Mouse (Mus musculus) forebrain, embryonic 15.5 days (tissue): Measurements from ENCODE around the gene Chrm3. TPM values are rescaled to one million over a fixed set of nuclear protein-coding genes. Genes with fewer than 3 reads are reported as not detected.

Experiments
- ATAC-seq: fragments of 200-750 bp; cut with Nextera tagmentation; replicated peaks from 2 replicates; pipeline ENCODE4 v1.8.0; 2017; ENCODE audit warnings: mild to moderate bottlenecking, moderate TSS enrichment, moderate library complexity
- H3K27ac ChIP-seq: fragments of 300-500 bp; sonication (generic); replicated peaks from 2 replicates; pipeline ENCODE4 v1.5.1; 2015; ENCODE audit warnings: mild to moderate bottlenecking, inconsistent platforms
- H3K27me3 ChIP-seq: fragments of 300-500 bp; sonication (generic); 2 replicates; pipeline ENCODE4 v1.6.1; 2015; ENCODE audit warnings: inconsistent platforms
- H3K36me3 ChIP-seq: fragments of 300-500 bp; sonication (generic); 2 replicates; pipeline ENCODE4 v1.6.1; 2015; ENCODE audit warnings: mild to moderate bottlenecking, inconsistent platforms
- H3K4me1 ChIP-seq: fragments of 300-500 bp; sonication (generic); 2 replicates; pipeline ENCODE4 v1.6.1; 2015; ENCODE audit warnings: inconsistent platforms
- H3K4me2 ChIP-seq: fragments of 300-500 bp; sonication (generic); replicated peaks from 2 replicates; pipeline ENCODE4 v1.6.1; 2015; ENCODE audit warnings: mild to moderate bottlenecking, inconsistent platforms
- H3K4me3 ChIP-seq: fragments of 300-500 bp; sonication (generic); 2 replicates; pipeline ENCODE4 v1.5.1; 2015; ENCODE audit warnings: mild to moderate bottlenecking, inconsistent platforms
- H3K9ac ChIP-seq: fragments of 300-500 bp; sonication (generic); replicated peaks from 2 replicates; pipeline ENCODE4 v1.6.1; 2015; ENCODE audit warnings: mild to moderate bottlenecking, inconsistent platforms
- H3K9me3 ChIP-seq: fragments of 300-500 bp; sonication (generic); 2 replicates; pipeline ENCODE4 v1.6.1; 2016; ENCODE audit warnings: inconsistent platforms
- WGBS: fragments of 180-500 bp; shearing (Covaris S2); methylation state at CpG from one replicate; pipeline ENCODE4 v1.1.7; 2015; ENCODE audit warnings: mixed read lengths; 5-methylcytosine and 5-hydroxymethylcytosine counted together
- polyA plus RNA-seq: library from polyadenylated mRNA; unstranded; fragments of >200 nt; fragmentation: Nextera tagmentation; extraction: Ambion mirVana; gene quantifications from 2 replicates; pipeline ENCODE4 v1.2.1, GENCODE M21; 2015

The Chrm3 gene
- polyA plus RNA-seq, 1 experiment from 2014 or later: 1.9 TPM

DNA sequence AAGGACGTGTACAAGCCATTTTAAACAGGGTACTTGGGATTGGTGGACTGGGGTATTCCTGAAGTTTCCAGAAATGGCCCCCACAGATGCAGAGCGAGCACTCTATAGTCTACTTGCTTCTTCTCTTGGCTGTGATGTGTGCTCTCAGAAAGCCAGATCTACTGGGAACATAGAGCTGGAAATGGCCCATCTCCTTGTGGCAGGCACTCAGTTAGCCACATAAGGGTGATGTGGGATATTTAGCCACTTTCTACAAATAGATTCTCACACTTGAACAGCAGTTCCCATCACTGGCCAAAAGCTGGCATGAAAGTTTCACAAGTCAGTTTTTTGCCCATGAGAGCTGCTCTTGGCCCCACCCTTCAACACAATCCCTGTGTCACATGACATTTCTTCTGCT, 65.5 kb downstream of the Chrm3 start:
- no peak overlapping the region for H3K9ac ChIP-seq
- no peaks in the 10 kb centered on the region for H3K36me3 ChIP-seq
- H3K4me2 ChIP-seq: no peak overlapping the region
- 80% methylated on average over 2 of the region's 2 CpGs for WGBS
- H3K27me3 ChIP-seq: no peaks in the 10 kb centered on the region
- no peak for ATAC-seq
- no peak overlapping the region for H3K27ac ChIP-seq
- no peaks in the 10 kb centered on the region for H3K4me1 ChIP-seq
- H3K9me3 ChIP-seq: no peaks in the 10 kb centered on the region
- no peak overlapping the region for H3K4me3 ChIP-seq

DNA sequence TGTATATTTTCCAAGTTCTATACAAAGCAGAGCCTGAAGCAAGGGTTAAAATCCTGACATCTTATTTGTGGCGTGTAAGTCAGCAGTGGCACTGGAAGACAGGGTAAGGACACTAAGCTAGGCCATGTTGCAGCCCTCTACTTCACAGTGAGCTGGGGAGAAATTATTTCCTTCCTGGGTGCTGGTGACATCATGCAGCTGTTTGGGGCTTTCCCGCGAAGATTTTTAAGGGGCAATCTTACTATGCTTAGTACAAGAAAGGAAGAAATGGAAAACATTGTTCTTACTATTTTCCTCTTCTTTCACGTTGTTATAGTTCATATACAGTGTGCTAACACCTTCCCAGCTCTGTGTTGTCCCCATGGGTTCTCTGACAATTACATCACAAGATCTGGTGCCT, 76.3 kb downstream of the Chrm3 start:
- H3K4me1 ChIP-seq: no peaks in the 10 kb centered on the region
- H3K9ac ChIP-seq: no peak overlapping the region
- 84% methylated on average over 4 of the region's 4 CpGs for whole genome bisulfite sequencing
- H3K27ac ChIP-seq: no peak overlapping the region
- H3K36me3 ChIP-seq: no peaks in the 10 kb centered on the region
- no peaks in the 10 kb centered on the region for H3K9me3 ChIP-seq
- no peak overlapping the region for H3K4me3 ChIP-seq
- no peaks in the 10 kb centered on the region for H3K27me3 ChIP-seq
- H3K4me2 ChIP-seq: no peak overlapping the region
- ATAC-seq: no peak

DNA sequence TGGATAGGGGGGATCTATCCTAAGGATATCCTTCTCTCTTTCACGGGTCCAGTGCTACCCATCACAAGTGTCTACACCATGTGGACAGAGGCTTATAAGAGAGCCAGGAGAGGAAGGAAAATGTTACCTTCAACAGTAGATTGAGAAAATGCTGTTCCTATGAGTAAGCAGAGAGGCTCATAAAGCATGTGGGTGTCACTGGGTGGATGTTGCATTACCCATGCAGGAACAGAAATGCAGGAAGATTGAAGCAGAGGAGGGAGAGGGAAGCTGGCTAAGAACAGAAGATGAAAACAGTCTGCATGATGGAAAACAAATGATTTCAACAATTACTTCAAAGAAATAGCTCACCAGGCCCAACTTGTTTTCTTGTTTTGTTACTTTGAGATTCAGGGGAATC, 85.7 kb downstream of the Chrm3 start:
- Histone ChIP-seq H3K27me3 (no peaks in the 10 kb centered on the region), H3K27ac (no peak overlapping the region), H3K4me2 (no peak overlapping the region), H3K4me3 (no peak overlapping the region), H3K9me3 (no peaks in the 10 kb centered on the region), H3K4me1 (no peaks in the 10 kb centered on the region), H3K36me3 (no peaks in the 10 kb centered on the region), H3K9ac (no peak overlapping the region)
- WGBS: 80% methylated on average over 1 of the region's 1 CpGs
- no peak for ATAC-seq

DNA sequence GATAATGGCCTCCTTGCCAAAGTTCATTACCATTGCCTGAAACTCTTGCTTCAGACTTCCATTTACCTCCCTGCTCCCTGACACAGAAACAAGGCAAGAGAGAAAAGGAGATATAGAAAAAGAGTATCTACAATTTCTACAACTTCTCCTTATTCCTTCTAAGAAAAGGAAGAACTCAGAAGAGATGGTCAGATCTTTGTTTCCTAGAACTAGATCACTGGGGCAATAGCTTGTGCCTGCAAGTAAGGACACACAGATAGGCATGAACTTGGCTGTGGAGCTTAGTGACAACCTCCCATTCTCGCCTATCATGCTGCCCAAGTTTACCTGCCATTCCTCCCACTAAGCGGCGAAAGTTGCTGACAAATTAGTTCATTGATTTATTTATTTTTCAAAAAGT, 96.9 kb downstream of the Chrm3 start:
- Histone ChIP-seq H3K9me3 (no peaks in the 10 kb centered on the region), H3K4me2 (no peak overlapping the region), H3K27me3 (no peaks in the 10 kb centered on the region), H3K4me1 (no peaks in the 10 kb centered on the region), H3K9ac (no peak overlapping the region), H3K36me3 (no peaks in the 10 kb centered on the region), H3K4me3 (no peak overlapping the region), H3K27ac (no peak overlapping the region)
- WGBS: 88% methylated on average over 3 of the region's 3 CpGs
- no peak for ATAC-seq

DNA sequence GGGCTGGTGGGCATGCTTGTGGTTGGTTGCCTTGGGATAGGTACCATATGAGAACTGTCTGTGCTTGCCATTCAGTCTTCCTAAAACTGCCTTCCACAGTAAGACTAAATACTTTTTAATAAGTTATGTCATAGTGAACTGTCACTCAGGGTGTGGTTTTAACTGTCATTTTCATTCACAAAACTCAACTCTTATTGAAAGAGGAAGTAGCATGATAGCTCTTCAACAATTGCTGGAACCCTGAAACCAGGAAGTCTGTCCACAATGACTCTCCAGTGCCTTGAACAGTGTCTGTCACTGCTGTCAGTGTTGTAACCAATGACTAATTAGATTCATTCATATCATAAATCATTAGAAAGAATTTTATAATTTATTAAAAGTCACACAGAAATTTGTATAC, 107.6 kb downstream of the Chrm3 start:
- Histone ChIP-seq H3K9ac (no peak overlapping the region), H3K4me3 (no peak overlapping the region), H3K4me2 (no peak overlapping the region), H3K36me3 (no peaks in the 10 kb centered on the region), H3K9me3 (no peaks in the 10 kb centered on the region), H3K27ac (no peak overlapping the region), H3K4me1 (no peaks in the 10 kb centered on the region), H3K27me3 (no peaks in the 10 kb centered on the region)
- ATAC-seq: no peak

DNA sequence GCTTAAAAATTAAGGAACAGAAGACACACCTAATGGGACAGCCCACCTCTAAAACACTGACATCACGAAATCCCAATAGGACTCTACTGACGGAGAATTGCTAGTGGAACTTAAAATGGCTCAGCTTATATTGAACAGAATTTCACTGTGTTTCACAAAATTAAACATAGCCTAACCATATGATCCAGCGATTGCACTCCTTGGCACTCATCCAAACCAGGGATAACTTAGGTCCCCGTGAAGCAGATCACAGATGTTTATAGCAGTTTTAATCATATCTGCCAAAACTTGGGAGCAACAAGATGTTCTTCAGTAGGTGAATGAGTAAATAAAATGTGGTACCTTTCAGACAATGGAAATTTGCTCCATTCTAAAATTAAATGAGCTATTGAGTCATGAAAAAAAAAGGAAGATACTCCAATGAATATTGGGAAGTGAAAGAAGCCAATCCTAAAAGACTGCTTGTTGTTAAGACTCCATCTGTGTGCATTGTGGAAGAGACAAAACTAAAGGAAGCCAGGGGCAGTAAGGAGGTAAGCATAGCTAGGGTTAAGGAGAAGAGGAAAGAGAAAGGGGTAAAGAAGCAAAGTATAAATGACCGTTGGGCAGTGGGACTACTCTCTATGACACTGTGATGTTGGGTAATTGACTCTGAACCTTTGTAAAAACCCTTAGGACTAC, 109.0 kb downstream of the Chrm3 start:
- no peak overlapping the region for H3K27ac ChIP-seq
- H3K4me2 ChIP-seq: no peak overlapping the region
- H3K9ac ChIP-seq: no peak overlapping the region
- WGBS: 78% methylated on average over 5 of the region's 5 CpGs
- no peak for ATAC-seq
- H3K4me3 ChIP-seq: no peak overlapping the region
- H3K27me3 ChIP-seq: no peaks in the 10 kb centered on the region
- H3K36me3 ChIP-seq: no peaks in the 10 kb centered on the region
- H3K9me3 ChIP-seq: no peaks in the 10 kb centered on the region
- no peaks in the 10 kb centered on the region for H3K4me1 ChIP-seq

DNA sequence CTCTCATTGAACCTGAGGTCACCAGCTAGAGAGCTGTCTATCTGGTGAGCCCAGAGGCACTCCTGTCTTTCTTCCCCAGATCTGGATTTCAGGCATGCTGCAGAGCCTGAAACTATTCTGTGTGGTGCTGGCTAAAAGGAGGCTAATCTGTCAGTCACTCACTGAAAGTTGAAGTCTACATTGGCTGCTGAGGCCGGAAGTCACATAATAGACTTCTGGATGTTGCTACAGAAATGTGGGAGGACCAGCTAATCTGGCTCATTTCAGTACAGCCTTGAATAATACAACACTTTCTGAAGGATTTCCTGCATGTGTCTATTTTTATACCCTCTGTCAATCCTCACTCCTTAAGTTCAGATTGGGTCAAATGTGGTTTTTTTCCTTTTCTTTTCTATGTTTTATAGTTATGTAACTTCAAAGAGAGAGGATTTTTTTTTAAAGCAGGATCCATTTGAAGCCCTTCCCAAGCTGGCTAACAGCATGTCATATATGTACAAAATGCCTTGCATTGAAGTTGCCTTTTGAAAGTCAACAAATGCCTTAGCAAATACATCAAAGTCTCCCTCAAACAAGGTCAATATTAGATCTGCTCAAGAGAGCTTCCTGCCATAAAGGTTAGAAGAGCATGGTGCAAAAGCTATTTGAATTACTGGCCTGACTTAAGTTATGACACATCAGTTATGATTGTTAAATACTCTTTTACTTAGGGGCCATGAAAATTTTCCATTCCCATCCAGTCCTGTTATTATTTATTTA, 116.2 kb downstream of the Chrm3 start:
- ATAC-seq: no peak
- H3K4me2 ChIP-seq: no peak overlapping the region
- 68% methylated on average over 1 of the region's 1 CpGs for WGBS
- H3K9me3 ChIP-seq: no peaks in the 10 kb centered on the region
- H3K4me1 ChIP-seq: no peaks in the 10 kb centered on the region
- H3K9ac ChIP-seq: no peak overlapping the region
- no peak overlapping the region for H3K27ac ChIP-seq
- no peak overlapping the region for H3K4me3 ChIP-seq
- no peaks in the 10 kb centered on the region for H3K27me3 ChIP-seq
- H3K36me3 ChIP-seq: no peaks in the 10 kb centered on the region

DNA sequence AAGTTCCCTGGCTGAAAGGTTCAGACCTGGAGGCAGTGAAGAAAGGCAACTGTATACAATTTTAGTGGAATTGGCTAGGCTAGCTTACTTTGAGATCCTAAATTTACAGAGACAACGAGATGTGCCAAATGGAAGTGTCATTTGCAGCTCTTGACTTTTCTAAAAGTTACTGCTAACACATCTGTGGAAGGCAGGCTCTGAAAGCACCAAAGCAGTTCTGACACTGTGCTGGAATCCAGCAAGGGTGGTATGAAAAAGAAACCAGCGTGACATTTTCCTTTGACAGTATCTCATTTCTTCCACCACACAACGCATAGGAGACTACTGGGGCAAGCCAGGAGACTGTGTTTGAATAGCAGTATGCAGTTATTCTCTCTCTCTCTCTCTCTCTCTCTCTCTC, 120.4 kb downstream of the Chrm3 start:
- no peak for ATAC-seq
- no peak overlapping the region for H3K4me3 ChIP-seq
- H3K9me3 ChIP-seq: no peaks in the 10 kb centered on the region
- H3K27ac ChIP-seq: no peak overlapping the region
- WGBS: 93% methylated on average over 3 of the region's 3 CpGs
- H3K9ac ChIP-seq: no peak overlapping the region
- H3K27me3 ChIP-seq: no peaks in the 10 kb centered on the region
- no peaks in the 10 kb centered on the region for H3K36me3 ChIP-seq
- no peaks in the 10 kb centered on the region for H3K4me1 ChIP-seq
- H3K4me2 ChIP-seq: no peak overlapping the region

DNA sequence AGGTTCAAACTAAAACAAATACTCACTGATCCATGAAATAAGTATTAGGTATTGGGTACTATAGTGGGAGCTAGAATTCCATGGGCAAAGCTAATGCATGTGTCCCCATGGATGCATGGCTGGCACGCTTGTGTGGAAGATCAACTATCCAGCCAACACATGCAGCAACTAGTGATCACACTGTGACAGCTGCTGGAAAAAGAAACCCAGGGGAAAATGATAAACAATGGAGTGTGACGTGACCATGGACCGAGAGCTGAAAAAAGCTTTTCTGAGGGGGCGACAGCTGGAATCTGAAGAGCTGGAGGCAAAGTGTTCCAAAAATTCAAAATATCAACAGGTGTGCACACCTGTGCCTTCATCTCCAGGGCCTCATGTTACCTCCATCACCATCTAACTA, 120.8 kb downstream of the Chrm3 start:
- WGBS: 87% methylated on average over 4 of the region's 4 CpGs
- H3K4me2 ChIP-seq: no peak overlapping the region
- no peaks in the 10 kb centered on the region for H3K4me1 ChIP-seq
- H3K9me3 ChIP-seq: no peaks in the 10 kb centered on the region
- H3K27ac ChIP-seq: no peak overlapping the region
- no peak overlapping the region for H3K9ac ChIP-seq
- H3K36me3 ChIP-seq: no peaks in the 10 kb centered on the region
- no peaks in the 10 kb centered on the region for H3K27me3 ChIP-seq
- no peak overlapping the region for H3K4me3 ChIP-seq
- no peak for ATAC-seq

DNA sequence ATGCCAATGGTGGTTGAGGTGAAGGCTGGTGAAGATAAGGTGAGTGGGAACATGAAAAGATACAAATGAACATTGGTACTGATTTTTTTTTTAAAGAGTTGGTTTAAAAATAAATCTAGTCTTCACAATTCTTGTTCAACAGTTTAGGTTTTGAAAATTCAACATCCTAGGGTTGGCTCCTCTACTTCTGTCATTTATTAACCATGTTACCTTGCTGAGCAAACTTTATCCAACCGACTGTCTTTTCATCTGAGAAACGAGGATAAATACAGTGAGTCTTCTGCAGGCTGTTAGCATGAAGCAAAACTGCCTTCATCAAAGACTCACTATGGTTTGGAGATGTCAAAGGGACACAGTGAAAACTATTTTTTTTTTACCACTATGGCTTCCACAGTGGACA, 123.0 kb downstream of the Chrm3 start:
- Histone ChIP-seq H3K4me1 (no peaks in the 10 kb centered on the region), H3K27me3 (no peaks in the 10 kb centered on the region), H3K36me3 (no peaks in the 10 kb centered on the region), H3K9me3 (no peaks in the 10 kb centered on the region), H3K9ac (no peak overlapping the region), H3K4me3 (no peak overlapping the region), H3K4me2 (no peak overlapping the region), H3K27ac (no peak overlapping the region)
- ATAC-seq: no peak
- WGBS: 72% methylated on average over 2 of the region's 2 CpGs

DNA sequence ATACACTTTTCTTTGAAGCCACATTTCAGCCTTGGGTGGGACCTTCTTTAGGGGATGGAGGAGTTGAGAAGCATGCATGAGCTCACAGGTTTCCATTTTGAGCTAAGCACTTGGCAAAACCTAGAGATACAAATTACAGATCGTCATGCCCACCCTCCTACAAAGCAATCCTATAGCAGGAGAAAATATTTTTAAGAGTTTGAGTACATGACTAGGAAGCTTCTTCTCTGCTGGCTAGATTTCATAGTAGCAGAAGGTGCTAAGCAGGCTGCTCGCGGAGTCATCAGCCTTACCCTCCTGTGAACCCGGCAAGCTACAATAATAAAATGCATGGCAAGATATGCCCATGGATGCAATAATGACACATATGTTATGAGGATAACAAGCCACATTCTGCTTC, 124.4 kb downstream of the Chrm3 start:
- Histone ChIP-seq H3K27me3 (no peaks in the 10 kb centered on the region), H3K4me1 (no peaks in the 10 kb centered on the region), H3K27ac (no peak overlapping the region), H3K9me3 (no peaks in the 10 kb centered on the region), H3K9ac (no peak overlapping the region), H3K4me3 (no peak overlapping the region), H3K4me2 (no peak overlapping the region), H3K36me3 (no peaks in the 10 kb centered on the region)
- peak; percentile 63; the same call in 1 of the 2 replicates for ATAC-seq
- WGBS: 75% methylated on average over 4 of the region's 4 CpGs

DNA sequence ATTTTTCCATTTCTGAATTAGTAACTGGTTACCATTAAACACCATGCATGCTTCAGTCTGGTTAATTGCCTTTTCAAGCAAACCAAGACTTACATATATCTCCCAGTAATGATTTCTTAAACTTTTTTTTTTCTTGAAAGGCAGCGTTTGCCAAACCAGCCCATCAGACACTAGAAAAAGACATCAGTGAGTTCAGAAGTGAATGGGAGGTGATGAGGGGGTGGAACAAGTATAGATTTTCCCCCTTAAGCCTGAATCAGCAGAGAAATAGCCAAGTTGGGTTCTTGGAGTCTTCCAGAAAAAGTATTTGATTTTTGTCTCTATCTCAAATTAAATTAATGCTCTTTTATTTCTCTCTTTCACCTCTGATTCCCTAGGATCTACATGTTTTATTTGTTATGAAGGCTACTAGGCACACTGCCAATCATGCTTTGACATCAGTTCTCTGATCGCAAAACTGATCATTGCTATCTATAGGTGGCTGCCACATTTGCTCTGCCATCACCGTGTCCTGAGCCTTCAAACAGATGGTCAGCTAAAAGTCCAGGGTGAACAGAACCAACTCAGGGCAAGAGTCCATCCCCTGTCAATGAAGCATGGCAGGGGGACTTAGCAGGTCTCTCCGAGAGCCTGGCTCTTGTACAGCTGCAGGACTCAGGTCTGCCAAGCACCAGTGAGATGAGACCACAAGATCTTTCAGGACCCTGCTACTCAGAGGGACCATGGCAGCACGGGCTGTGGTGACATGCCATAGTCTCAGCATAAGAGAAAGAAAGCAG, 125.1 kb downstream of the Chrm3 start:
- Histone ChIP-seq H3K27me3 (no peaks in the 10 kb centered on the region), H3K4me1 (no peaks in the 10 kb centered on the region), H3K9me3 (no peaks in the 10 kb centered on the region), H3K27ac (no peak overlapping the region), H3K4me3 (no peak overlapping the region), H3K36me3 (no peaks in the 10 kb centered on the region), H3K4me2 (no peak overlapping the region), H3K9ac (no peak overlapping the region)
- ATAC-seq: no peak; the same call in 1 of the 2 replicates
- 88% methylated on average over 5 of the region's 5 CpGs for WGBS
